8 mouse cellular contexts compared by ENCODE assay signal in the genomic region with DNA sequence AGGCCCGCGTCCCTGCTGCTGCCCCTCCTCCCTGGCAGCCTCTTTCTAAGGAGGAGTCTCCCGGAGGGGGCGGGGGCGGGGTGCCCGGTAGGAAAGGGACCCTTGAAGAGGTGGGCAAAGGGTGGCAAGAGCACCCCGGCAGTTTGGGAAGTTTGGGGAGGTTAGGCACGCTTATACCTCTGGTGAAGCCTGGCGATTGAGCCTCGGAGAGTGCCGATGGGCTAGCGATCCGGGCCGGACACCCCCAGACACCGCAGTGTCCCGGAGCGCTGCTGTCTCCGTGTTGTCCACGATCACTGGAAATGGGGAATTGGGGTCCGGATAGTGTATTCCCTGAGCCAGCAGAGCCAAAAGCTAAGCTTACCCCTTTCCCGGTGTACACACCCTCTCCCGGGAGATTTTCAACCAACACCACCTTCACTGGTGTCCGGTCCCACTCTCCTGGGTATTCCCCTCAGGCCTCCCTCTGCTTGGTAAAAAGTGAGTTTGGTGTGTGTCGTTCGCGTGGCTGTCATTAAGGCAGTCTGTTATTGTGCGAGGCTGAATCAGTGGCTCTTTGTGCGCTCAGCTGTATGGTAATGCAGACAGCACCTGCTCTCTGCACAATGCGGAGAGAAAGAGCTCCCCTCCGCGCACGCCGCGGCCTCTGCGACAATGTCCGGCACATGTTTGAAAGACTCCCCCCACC. TPM values are rescaled to one million over a fixed set of nuclear protein-coding genes. Genes with fewer than 3 reads are reported as not detected.
DNase-seq lines count a peak whose midpoint lies in the region; ATAC-seq and TF ChIP-seq lines count a peak whose summit lies in the region.

A gene (minus strand): TSS at position 379 of the 688 bp plus-strand sequence.

- H3K9ac ChIP-seq in forebrain, embryonic 12.5 days = peak within 1 kb of the TSS; percentile 93
- peak within 1 kb of the TSS; percentile 95 for H3K9ac ChIP-seq in midbrain, embryonic 14.5 days (replicated peaks; ENCODE audit: low read length)

- H3K4me1 ChIP-seq in forebrain, embryonic 12.5 days = peaks cover 80% of the 10 kb centered on the region
- H3K4me1 ChIP-seq in midbrain, embryonic 14.5 days (ENCODE audit: control insufficient read depth, insufficient read depth, low read length) = peaks cover 60% of the 10 kb centered on the region

- H3K4me3 ChIP-seq in gastrocnemius, adult 2 months = peak within 1 kb of the TSS; percentile 85
- H3K4me3 ChIP-seq in forebrain, embryonic 12.5 days (replicated peaks) = peak within 1 kb of the TSS; percentile 89
- H3K4me3 ChIP-seq in midbrain, embryonic 14.5 days (replicated peaks; ENCODE audit: low read depth, low read length) = peak within 1 kb of the TSS; percentile 84

- no peaks in the 10 kb centered on the region for H3K9me3 ChIP-seq in forebrain, embryonic 12.5 days
- no peaks in the 10 kb centered on the region for H3K9me3 ChIP-seq in midbrain, embryonic 14.5 days (ENCODE audit: control insufficient read depth, low read length)

- ATAC-seq in forebrain, embryonic 12.5 days (ENCODE audit: low FRiP score) = peak; percentile 62
- peak; percentile 49 for ATAC-seq in midbrain, embryonic 14.5 days (ENCODE audit: low FRiP score, low TSS enrichment)

- no peak for TF ChIP-seq CTCF in gastrocnemius, adult 2 months (IDR thresholded peaks at IDR 0.05)

- peaks cover 14% of the 10 kb centered on the region for H3K36me3 ChIP-seq in forebrain, embryonic 12.5 days (replicated peaks)
- H3K36me3 ChIP-seq in midbrain, embryonic 14.5 days (ENCODE audit: control insufficient read depth, insufficient read depth, low read length) = peaks cover 19% of the 10 kb centered on the region

- intact Hi-C loops in gastrocnemius, adult 2 months (cut with DNase I) = loop anchor here (5.0 kb wide), 1 partner anchor 89 kb away; no protein-coding TSS in a partner anchor

- peak within 1 kb of the TSS; percentile 90 for H3K4me2 ChIP-seq in forebrain, embryonic 12.5 days
- H3K4me2 ChIP-seq in midbrain, embryonic 14.5 days (ENCODE audit: low read length) = peak within 1 kb of the TSS; percentile 96

- under 1% methylated on average over 36 of the region's 36 CpGs for WGBS in forebrain, embryonic 12.5 days
- under 1% methylated on average over 36 of the region's 36 CpGs for WGBS in midbrain, embryonic 14.5 days

- H3K27ac ChIP-seq in gastrocnemius, adult 2 months = peak within 1 kb of the TSS; percentile 88
- H3K27ac ChIP-seq in forebrain, embryonic 12.5 days = peak within 1 kb of the TSS; percentile 99
- peak within 1 kb of the TSS; percentile 99 for H3K27ac ChIP-seq in midbrain, embryonic 14.5 days (replicated peaks; ENCODE audit: low read depth, low read length)

- DNase-seq in gastrocnemius, adult 2 months = no peak
- DNase-seq in gastrocnemius, adult 18-20 months (ENCODE audit: low spot score) = no peak
- DNase-seq in spleen, adult 18-20 months = peak; percentile 16 to 29
- DNase-seq in spleen, postnatal 36 days (ENCODE audit: low spot score in 2 of 2) = no peak
- peak; percentile 29 for DNase-seq in induced T-regulatory cell, adult 2 months (ENCODE audit: low read depth)
- peak; percentile 87 for DNase-seq in midbrain, embryonic 14.5 days
- DNase-seq in adipocyte (ENCODE audit: low spot score) = no peak

- H3K27me3 ChIP-seq in forebrain, embryonic 12.5 days = peaks cover 22% of the 10 kb centered on the region
- no peaks in the 10 kb centered on the region for H3K27me3 ChIP-seq in midbrain, embryonic 14.5 days (ENCODE audit: control insufficient read depth, insufficient read depth, low read length)

RNA-seq across cellular contexts. Expression of the gene that starts here (rescaled TPM):
- 1 to 10 TPM; 3.0 to 4.1 TPM for total RNA-seq in gastrocnemius, adult 2 months (2021)
- 1 to 10 TPM; 2.2 to 4.7 TPM for total RNA-seq in gastrocnemius, adult 18-20 months (2021)
- polyA plus RNA-seq in forebrain, embryonic 12.5 days (2016; fragmentation: Nextera tagmentation; extraction: Ambion mirVana) = 89.3 and 98.1 TPM in 2 replicates
- 23.5 and 24.4 TPM in 2 replicates for polyA plus RNA-seq in midbrain, embryonic 14.5 days (2014; fragmentation: Nextera tagmentation; extraction: Ambion mirVana)

Comparison
In these comparisons a context has a peak if more than half of its experiments do, and no peak if none do; other contexts are left out.
1. DNase-seq: peak in spleen, adult 18-20 months (2 of 2), induced T-regulatory cell, adult 2 months (single experiment) and midbrain, embryonic 14.5 days (single experiment); none in gastrocnemius, adult 2 months (single experiment), gastrocnemius, adult 18-20 months (single experiment), spleen, postnatal 36 days (0 of 2) and adipocyte (single experiment).
2. Peak in every context shown above with its lines, with median percentiles within 50 percentile points of each other: H3K27ac ChIP-seq and H3K4me3 ChIP-seq.